Mouse (Mus musculus): Measurements from ENCODE around the gene Fbxl13.

Fbxl13 gene

DNA sequence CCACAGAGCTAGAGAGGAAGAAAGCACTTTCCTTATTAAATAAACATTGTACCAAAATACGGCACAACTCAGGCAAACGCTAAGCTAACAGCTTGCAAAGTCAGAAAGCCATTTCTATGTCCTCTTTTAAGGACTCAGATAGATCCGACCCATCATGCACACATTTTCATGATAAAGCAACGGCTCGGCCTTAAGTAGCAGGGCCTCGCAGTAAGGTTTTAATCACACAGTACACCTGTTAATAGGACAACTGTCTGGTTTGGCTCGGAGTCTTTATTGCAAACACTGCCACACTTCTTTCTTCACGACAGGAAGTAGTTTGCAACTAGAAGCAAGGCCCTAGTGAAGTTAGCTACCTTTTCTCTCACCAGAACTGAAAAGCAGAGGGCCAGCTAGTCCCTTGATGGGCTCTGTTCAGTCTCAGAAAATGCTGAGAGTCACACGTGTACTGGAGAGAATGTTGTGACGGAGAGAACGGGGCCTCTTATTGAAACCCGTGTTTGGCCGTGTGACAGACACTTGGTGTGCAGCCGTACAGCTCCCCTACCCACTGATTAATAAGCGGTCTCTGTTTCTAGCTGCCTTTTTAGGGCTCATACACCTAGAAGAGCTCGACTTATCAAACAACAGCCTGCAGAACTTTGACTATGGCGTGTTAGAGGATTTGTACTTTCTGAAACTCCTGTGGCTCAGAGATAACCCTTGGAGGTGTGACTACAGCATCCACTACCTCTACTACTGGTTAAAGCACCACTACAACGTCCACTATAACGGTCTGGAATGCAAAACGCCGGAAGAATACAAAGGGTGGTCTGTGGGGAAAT, 70.8 kb downstream of the Fbxl13 start:
- DNase-seq (ENCODE audit: low read depth), result no peak

GRCm38 (mm10) chr5:21572764-21573416, 72.5 kb downstream of the Fbxl13 start:
- no peak for DNase-seq (ENCODE audit: low read depth)

DNA sequence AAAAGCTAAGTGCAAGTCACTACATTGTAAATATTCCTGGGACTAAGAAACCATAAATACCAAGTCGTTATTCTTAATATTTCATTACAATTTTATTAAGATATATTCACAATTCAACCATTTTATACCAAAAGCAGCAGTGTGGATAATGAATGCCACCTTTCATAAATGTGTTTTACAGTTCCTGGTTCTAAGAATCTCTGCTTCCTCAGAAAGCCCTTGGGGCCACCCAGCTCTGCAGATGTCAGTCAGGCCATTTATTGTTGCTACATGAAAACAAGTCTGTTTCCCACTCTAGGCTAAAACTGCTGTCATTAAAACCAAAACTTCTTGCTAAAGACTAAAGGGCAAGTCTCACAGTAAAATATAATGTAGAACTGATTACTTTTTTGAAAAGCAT, 77.7 kb downstream of the Fbxl13 start:
- no peak for DNase-seq (ENCODE audit: low read depth)

DNA sequence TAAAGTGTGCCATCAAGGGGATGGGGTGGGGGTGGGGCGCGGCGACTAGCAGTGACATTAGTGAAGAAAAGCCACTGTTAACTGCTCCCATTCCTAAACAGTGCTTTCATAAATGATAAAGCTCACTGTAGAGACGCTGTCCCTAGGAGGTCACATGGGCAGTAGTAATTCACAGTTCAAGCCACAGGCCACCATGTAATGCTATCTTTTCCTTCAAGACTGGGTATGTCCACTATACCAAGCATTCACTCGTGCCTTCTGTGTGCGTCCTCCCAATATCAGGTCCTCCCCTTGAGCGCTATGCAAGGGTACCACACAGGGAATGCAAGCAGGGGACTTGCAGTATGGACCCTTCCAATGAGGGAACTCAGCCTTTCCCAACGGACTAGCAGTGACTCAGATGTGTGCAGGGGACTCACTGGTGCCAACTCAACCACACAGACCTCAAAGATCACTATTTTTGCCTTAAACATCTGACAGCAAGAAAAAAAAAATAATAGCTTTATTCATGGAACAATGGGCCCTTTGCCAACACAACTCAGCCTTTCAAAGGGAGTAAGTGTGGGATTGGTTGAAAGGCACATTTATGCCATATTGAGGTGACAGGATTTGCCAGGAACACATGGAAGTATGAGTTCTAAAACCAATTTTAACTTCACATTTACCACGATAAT, 79.9 kb downstream of the Fbxl13 start:
- DNase-seq (ENCODE audit: low read depth), result peak; percentile 85

DNA sequence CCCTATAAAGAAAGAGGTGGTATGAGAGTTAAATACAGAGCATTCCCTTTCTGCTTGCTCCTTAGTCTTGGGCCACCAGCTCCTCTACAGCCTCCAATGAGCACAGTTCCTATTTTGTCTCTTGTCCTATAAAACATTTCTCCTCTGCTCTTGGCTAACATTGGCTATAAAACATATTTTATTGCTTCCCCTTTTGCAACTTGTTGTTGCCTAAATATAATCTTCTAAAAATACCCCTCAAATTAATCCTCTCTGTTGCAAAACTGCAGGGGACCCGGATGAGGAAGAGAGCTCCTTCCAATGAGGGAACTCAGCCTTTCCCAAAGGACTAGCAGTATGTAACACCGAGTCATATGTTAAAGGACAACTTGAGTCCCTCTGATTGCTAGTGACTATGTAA, 81.5 kb downstream of the Fbxl13 start:
- no peak for DNase-seq (ENCODE audit: low read depth)

DNA sequence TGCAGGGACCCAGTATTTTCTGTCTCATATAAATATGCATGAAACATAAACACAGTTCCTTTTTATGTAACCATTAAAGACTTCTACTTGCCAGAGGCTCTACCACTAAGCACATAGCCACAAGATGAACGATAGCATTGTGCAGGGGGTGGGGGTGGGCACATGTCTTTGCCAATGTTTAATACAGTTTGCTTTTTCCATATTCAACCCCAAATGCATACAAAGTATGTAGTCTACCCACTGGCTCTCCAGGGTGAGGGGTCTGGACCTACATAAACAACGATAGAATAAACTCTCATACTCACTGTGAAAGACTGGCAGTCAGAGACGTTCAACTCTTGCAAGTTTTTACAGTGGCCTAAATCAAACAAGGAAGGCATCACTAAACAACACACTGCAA, 88.9 kb downstream of the Fbxl13 start:
- no peak for DNase-seq (ENCODE audit: low read depth)

DNA sequence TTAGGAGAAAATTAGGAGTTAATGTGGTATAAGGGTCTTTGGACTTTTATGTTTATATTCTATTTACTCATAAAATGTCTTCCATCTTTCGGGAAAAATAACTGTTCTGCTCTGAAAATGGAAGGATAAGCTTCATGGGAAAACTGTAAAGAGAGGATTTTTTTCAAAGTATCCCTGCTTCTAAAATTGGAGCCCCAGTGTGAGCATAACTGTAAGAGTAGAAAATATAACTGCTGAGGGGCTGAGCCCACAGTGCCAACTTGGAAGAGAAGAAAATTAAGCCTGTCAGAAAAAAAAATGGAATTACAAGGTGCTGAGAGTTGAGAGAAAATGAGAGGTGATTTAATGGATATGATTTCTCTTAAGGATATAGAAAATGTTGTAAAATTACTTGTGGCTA, 90.7 kb downstream of the Fbxl13 start:
- no peak for DNase-seq (ENCODE audit: low read depth)

GRCm38 (mm10) chr5:21553685-21554084, 91.7 kb downstream of the Fbxl13 start:
- no peak for DNase-seq (ENCODE audit: low read depth)

DNA sequence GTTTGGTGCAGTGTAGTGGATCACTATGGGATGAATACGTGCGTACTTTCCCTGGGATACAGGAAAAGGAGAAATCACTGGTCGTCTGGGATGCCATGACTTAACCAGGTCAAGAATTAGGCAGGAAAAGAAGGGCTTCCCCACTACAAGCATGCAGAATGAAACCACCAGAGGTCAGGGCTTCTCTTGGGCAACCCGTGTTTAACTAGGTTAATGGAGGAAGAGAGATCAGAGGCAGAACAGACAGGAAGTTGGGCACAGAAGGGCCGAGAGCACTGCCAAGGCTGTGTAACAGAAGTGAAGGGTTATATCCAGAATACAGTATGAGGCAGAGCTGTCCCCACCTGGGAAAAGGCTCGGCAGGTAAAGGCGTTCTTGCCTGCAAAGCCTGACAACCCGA, 98.4 kb downstream of the Fbxl13 start:
- no peak for DNase-seq (ENCODE audit: low read depth)

GRCm38 (mm10) chr5:21545786-21546185, 99.6 kb downstream of the Fbxl13 start:
- DNase-seq (ENCODE audit: low read depth), result no peak

DNA sequence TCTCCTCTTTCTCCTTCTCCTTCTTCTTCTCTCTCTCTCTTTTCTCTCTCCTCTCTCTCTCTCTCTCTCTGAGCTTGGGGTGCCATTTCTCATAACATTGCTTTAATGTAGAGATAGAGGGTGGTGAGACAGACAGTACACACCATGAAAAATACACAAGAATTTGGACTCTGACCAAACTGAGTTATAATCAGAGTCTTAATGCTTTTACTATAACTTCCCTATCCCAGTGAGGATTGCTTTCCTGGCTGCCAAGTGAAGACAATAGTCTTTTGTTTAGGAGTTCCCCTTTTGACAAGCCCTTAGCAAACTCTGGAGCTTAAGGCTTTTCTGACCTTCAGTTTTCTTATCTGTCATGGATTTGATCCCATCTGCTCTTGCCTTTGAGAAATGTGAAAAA, 100.2 kb downstream of the Fbxl13 start:
- no peak for DNase-seq (ENCODE audit: low read depth)

GRCm38 (mm10) chr5:21544821-21545220, 100.6 kb downstream of the Fbxl13 start:
- DNase-seq (ENCODE audit: low read depth), result no peak

GRCm38 (mm10) chr5:21543409-21544201, 101.8 kb downstream of the Fbxl13 start, which contains the start of gene Lrrc17:
Gene Lrrc17 (plus strand): TSS chr5:21543559.
- no peak for DNase-seq (ENCODE audit: low read depth)

GRCm38 (mm10) chr5:21542226-21542625, 103.2 kb downstream of the Fbxl13 start:
- DNase-seq (ENCODE audit: low read depth), result no peak

- DNase-seq (ENCODE audit: low read depth), result peak; percentile 41
Observed at GRCm38 (mm10) chr5:21532921-21533320, 112.5 kb downstream of the Fbxl13 start.

- no peak for DNase-seq (ENCODE audit: low read depth)
Observed at GRCm38 (mm10) chr5:21532126-21532525, 113.3 kb downstream of the Fbxl13 start.

- DNase-seq (ENCODE audit: low read depth), result no peak
Observed at GRCm38 (mm10) chr5:21529110-21529720, 116.2 kb downstream of the Fbxl13 start.

- peak; percentile 47 for DNase-seq (ENCODE audit: low read depth)
Observed at GRCm38 (mm10) chr5:21528068-21528842, 117.2 kb downstream of the Fbxl13 start.

GRCm38 (mm10) chr5:21527488-21527911, 117.9 kb downstream of the Fbxl13 start:
- DNase-seq (ENCODE audit: low read depth), result no peak

- no peak for DNase-seq (ENCODE audit: low read depth)
Observed at GRCm38 (mm10) chr5:21526835-21527485, 118.5 kb downstream of the Fbxl13 start.

Measured in fibroblast of lung, adult 2 months (primary cell).